Mouse (Mus musculus): ENCODE measurements around the gene Mrpl37. TPM values are rescaled to one million over a fixed set of nuclear protein-coding genes. Genes with fewer than 3 reads are reported as not detected.
A peak's percentile ranks its signal among the peaks of the same experiment; 100 is the strongest.

Gene Mrpl37
- total and polyA plus RNA-seq, 3 experiments: 53.5 to 123 (median 53.6) TPM

DNA sequence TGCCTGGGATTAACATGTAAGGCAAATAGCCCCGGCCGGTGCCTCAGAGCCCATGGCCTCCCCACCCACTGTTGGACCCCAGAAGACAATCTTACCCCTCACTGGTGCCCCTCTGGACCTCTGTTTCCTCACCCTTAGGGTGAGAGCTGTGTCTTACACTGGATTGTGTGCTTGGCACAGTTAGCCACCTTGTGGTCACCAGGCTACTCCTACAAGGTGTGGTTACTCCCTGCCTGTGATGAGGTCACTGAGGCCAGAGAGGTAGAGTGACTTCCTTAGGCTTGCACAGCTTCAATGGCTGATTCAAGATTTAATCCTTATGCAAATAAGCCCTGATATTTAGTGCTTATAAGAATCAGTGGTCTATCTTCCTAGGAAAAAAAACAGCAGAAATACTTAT lies 29.7 kb downstream of the Mrpl37 start:
- Histone ChIP-seq H3K9me3 (replicated peaks; ENCODE audit: low read length) (no peaks in the 10 kb centered on the region), H3K4me3 (replicated peaks in 1 of 3; ENCODE audit: low read depth in 2 of 3, low read length in 2 of 3, poor library complexity in 1 of 3) (no peak overlapping the region), H3K4me2 (ENCODE audit: insufficient read depth, low read depth, poor library complexity, severe bottlenecking) (no peak overlapping the region), H3K4me1 (ENCODE audit: control insufficient read depth in 1 of 2, insufficient read depth in 2 of 2) (peaks cover 0 to 30% of the 10 kb centered on the region in 2 experiments; a peak in 2 of 4 replicates), H3K9ac (ENCODE audit: insufficient read depth, low read depth) (no peak overlapping the region), H3K36me3 (replicated peaks in 1 of 2; ENCODE audit: control insufficient read depth in 1 of 2, insufficient read depth in 1 of 2, low read length in 1 of 2) (peaks cover 59 to 95% of the 10 kb centered on the region in 2 experiments), H3K27me3 (replicated peaks) (no peaks in the 10 kb centered on the region), H3K27ac (ENCODE audit: insufficient read depth, low read depth) (no peak overlapping the region), H3K79me2 (replicated peaks; ENCODE audit: control insufficient read depth, extremely low read depth, insufficient read depth, poor library complexity, severe bottlenecking) (no peaks in the 10 kb centered on the region)
- no peak for DNase-seq (ENCODE audit: extremely low read depth)
- in situ Hi-C loops (cut with MboI; ENCODE audit: low pct_ligation_motif_present, low pct_unique_long_range_greater_than_20kb, low sequenced_read_pairs) (no loop called here), dilution Hi-C loops (cut with MboI; ENCODE audit: extremely low pct_ligation_motif_present, extremely low pct_unique_long_range_greater_than_20kb, low sequenced_read_pairs) (no loop called here)
- TF ChIP-seq CTCF (conservative IDR thresholded peaks at IDR 0.05 in 1 of 2, IDR thresholded peaks at IDR 0.05 in 1 of 2; ENCODE audit: low read depth in 2 of 2, low read length in 2 of 2) (peak in 1 of 2 experiments; percentile 14; a peak in 1 of 4 replicates), NRF1 (IDR thresholded peaks at IDR 0.05; ENCODE audit: low read depth, low read length) (no peak), SMC3 (IDR thresholded peaks at IDR 0.05; ENCODE audit: low read depth, low read length) (0 out of 2 replicates have a peak, but pooled peaks have one; percentile 13), UBTF (IDR thresholded peaks at IDR 0.05; ENCODE audit: low read depth, low read length) (no peak)

DNA sequence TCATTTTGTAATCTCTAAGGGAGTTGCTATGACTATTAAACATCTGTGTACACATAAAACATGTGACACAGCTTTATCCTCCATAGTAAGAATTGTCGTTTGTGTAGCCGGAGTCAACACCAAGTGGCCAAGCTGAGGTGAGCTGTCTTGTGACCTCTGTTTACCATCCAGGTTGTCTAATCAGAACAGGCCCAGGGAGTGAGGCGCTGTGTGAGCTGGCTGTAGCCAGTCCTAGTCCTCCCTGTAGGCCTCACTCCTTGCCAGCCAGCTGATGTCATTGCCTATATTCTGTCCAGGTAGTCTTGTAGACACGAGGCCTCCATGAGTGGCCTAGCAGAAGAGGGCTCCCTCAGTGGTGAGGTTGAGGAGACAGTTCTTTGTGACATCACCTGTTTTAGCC lies 31.0 kb downstream of the Mrpl37 start:
- Histone ChIP-seq H3K27me3 (replicated peaks) (no peaks in the 10 kb centered on the region), H3K4me2 (ENCODE audit: insufficient read depth, low read depth, poor library complexity, severe bottlenecking) (no peak overlapping the region), H3K36me3 (replicated peaks in 1 of 2; ENCODE audit: control insufficient read depth in 1 of 2, insufficient read depth in 1 of 2, low read length in 1 of 2) (peaks cover 58 to 95% of the 10 kb centered on the region in 2 experiments), H3K9ac (ENCODE audit: insufficient read depth, low read depth) (no peak overlapping the region), H3K4me3 (replicated peaks in 1 of 3; ENCODE audit: low read depth in 2 of 3, low read length in 2 of 3, poor library complexity in 1 of 3) (no peak overlapping the region), H3K4me1 (ENCODE audit: control insufficient read depth in 1 of 2, insufficient read depth in 2 of 2) (peaks cover 0 to 21% of the 10 kb centered on the region in 2 experiments; a peak in 2 of 4 replicates), H3K27ac (ENCODE audit: insufficient read depth, low read depth) (no peak overlapping the region), H3K9me3 (replicated peaks; ENCODE audit: low read length) (no peaks in the 10 kb centered on the region), H3K79me2 (replicated peaks; ENCODE audit: control insufficient read depth, extremely low read depth, insufficient read depth, poor library complexity, severe bottlenecking) (no peaks in the 10 kb centered on the region)
- dilution Hi-C loops (cut with MboI; ENCODE audit: extremely low pct_ligation_motif_present, extremely low pct_unique_long_range_greater_than_20kb, low sequenced_read_pairs): no loop called here
- in situ Hi-C loops (cut with MboI; ENCODE audit: low pct_ligation_motif_present, low pct_unique_long_range_greater_than_20kb, low sequenced_read_pairs): no loop called here
- TF ChIP-seq MAFK (IDR thresholded peaks at IDR 0.05; ENCODE audit: insufficient replicate concordance, low read length) (no peak), CHD2 (IDR thresholded peaks at IDR 0.05; ENCODE audit: low read length) (no peak), ELF1 (IDR thresholded peaks at IDR 0.05; ENCODE audit: low read depth, low read length) (no peak), MXI1 (IDR thresholded peaks at IDR 0.05; ENCODE audit: low read depth, low read length) (no peak), PAX5 (IDR thresholded peaks at IDR 0.05; ENCODE audit: low read length) (no peak), E2F4 (IDR thresholded peaks at IDR 0.05; ENCODE audit: insufficient replicate concordance, low read depth, low read length) (no peak), JUN (IDR thresholded peaks at IDR 0.05; ENCODE audit: insufficient read depth, low read depth, low read length) (no peak), USF2 (conservative IDR thresholded peaks at IDR 0.05; ENCODE audit: low read depth, low read length) (no peak), MAZ (IDR thresholded peaks at IDR 0.05; ENCODE audit: low read depth, low read length) (no peak), KAT2A (IDR thresholded peaks at IDR 0.05; ENCODE audit: insufficient replicate concordance, low read length) (no peak)
- DNase-seq (ENCODE audit: extremely low read depth): no peak

DNA sequence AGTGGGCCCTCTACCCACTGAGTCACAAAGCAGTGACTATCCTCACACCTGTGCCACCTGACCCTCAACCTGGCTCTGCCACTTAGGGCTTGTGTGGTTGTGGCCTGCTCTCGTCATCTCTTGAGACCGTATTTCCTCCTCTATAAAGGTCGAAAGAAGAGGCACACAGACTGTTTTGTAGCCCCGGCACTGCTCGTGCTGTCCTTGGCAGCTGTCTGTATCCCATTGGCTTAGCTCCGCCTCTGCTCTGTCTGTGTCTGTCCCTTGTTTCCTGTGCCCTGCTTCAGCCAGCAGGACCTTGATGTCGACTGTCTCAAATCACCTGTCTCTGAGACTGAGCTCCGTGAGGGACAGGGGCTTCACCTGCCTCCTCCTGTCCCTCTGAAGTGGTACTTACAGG lies 40.2 kb downstream of the Mrpl37 start:
- H3K9ac ChIP-seq (ENCODE audit: insufficient read depth, low read depth): no peak overlapping the region
- H3K9me3 ChIP-seq (replicated peaks; ENCODE audit: low read length): no peaks in the 10 kb centered on the region
- H3K79me2 ChIP-seq (replicated peaks; ENCODE audit: control insufficient read depth, extremely low read depth, insufficient read depth, poor library complexity, severe bottlenecking): no peaks in the 10 kb centered on the region; the same call in 1 of the 2 replicates
- peaks cover 4 to 53% of the 10 kb centered on the region in 2 experiments for H3K4me1 ChIP-seq (ENCODE audit: control insufficient read depth in 1 of 2, insufficient read depth in 2 of 2)
- no peak for DNase-seq (ENCODE audit: extremely low read depth)
- H3K4me3 ChIP-seq (replicated peaks in 1 of 3; ENCODE audit: low read depth in 2 of 3, low read length in 2 of 3, poor library complexity in 1 of 3): no peak overlapping the region
- no peak overlapping the region for H3K27ac ChIP-seq (ENCODE audit: insufficient read depth, low read depth)
- no peak overlapping the region for H3K4me2 ChIP-seq (ENCODE audit: insufficient read depth, low read depth, poor library complexity, severe bottlenecking)
- H3K27me3 ChIP-seq (replicated peaks): no peaks in the 10 kb centered on the region
- in situ Hi-C loops (cut with MboI; ENCODE audit: low pct_ligation_motif_present, low pct_unique_long_range_greater_than_20kb, low sequenced_read_pairs) (no loop called here), dilution Hi-C loops (cut with MboI; ENCODE audit: extremely low pct_ligation_motif_present, extremely low pct_unique_long_range_greater_than_20kb, low sequenced_read_pairs) (no loop called here)
- peaks cover 31 to 77% of the 10 kb centered on the region in 2 experiments for H3K36me3 ChIP-seq (replicated peaks in 1 of 2; ENCODE audit: control insufficient read depth in 1 of 2, insufficient read depth in 1 of 2, low read length in 1 of 2)
- TF ChIP-seq POLR2AphosphoS2 (IDR thresholded peaks at IDR 0.05; ENCODE audit: low read depth, low read length) (no peak), MAX (IDR thresholded peaks at IDR 0.05; ENCODE audit: low read length) (no peak), GABPA (IDR thresholded peaks at IDR 0.05; ENCODE audit: insufficient replicate concordance, low read depth, low read length) (no peak), ZMIZ1 (IDR thresholded peaks at IDR 0.05; ENCODE audit: low read depth, low read length) (no peak), UBTF (IDR thresholded peaks at IDR 0.05; ENCODE audit: low read depth, low read length) (no peak), NELFE (IDR thresholded peaks at IDR 0.05; ENCODE audit: low read depth, low read length) (no peak), E2F4 (IDR thresholded peaks at IDR 0.05; ENCODE audit: insufficient replicate concordance, low read depth, low read length) (no peak), EP300 (IDR thresholded peaks at IDR 0.05; ENCODE audit: low read length) (no peak), ZC3H11A (IDR thresholded peaks at IDR 0.05; ENCODE audit: low read depth, low read length) (no peak), MYC (IDR thresholded peaks at IDR 0.05; ENCODE audit: low read depth, low read length) (no peak), TCF12 (IDR thresholded peaks at IDR 0.05; ENCODE audit: low read depth, low read length) (no peak), KAT2A (IDR thresholded peaks at IDR 0.05; ENCODE audit: insufficient replicate concordance, low read length) (no peak), HCFC1 (IDR thresholded peaks at IDR 0.05; ENCODE audit: low read depth, low read length) (no peak), IRF4 (IDR thresholded peaks at IDR 0.05; ENCODE audit: low read depth, low read length) (no peak), ETS1 (conservative IDR thresholded peaks at IDR 0.05; ENCODE audit: low read depth, low read length) (no peak), RAD21 (IDR thresholded peaks at IDR 0.05; ENCODE audit: low read depth, low read length) (no peak)

Measured in CH12.LX (cell line).